Mouse (Mus musculus): Measurements from ENCODE around the gene Acnat1.
"Not testable (repeated sequence)": the region's sequence is repeated elsewhere in the genome, so short reads cannot be mapped to it uniquely, and the experiment has no call there.

DNA sequence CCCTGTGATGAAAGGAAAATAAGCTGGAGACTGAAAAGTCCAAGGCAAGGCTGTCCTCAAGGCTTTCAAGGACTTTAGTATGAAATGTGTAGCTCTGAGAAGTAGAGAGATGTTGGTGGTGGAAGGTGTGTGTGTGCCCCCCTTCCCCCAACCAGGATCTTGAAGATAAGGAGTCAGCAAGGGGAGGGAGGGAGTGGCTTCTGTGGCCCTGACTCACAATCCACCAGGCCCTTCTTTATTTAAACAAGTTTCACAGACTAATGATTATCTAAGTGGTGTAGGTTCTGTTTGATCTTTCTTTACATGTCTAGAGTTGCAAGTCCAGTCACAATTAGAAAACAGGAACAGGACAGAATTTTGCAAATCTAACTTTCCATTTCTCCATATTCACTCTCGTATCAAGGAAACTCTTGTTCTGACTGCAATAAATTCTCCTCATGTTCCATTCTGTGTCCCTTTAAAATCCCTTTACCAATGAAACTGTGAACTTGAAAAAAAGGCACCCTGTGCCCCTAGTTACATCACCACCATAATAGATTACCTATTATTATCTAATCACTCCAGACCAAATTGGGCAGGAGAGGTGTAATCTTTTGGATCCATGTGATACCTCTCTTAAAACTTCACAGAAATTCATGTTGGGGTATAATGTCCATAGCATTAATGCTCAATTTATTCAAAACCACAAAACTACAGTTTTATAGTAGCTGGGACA lies 22.4 kb downstream of the Acnat1 start:
- TF ChIP-seq POLR2A (IDR thresholded peaks at IDR 0.05; ENCODE audit: borderline replicate concordance, insufficient read depth, low read length); CTCF (IDR thresholded peaks at IDR 0.05; ENCODE audit: borderline replicate concordance, insufficient read depth, low read depth, low read length): not testable (repeated sequence)

All from cerebellum, adult 2 months (tissue).